Mouse (Mus musculus) urinary bladder, adult 2 months (tissue): ENCODE results near the gene Fgd3. TPM values are rescaled to one million over a fixed set of nuclear protein-coding genes. Genes with fewer than 3 reads are reported as not detected.

Source experiments
- DNase-seq: peaks from one replicate; pipeline ENCODE4 v3.0.0; 2022; ENCODE audit warnings: low spot score
- polyA plus RNA-seq: library from polyadenylated mRNA; depleted of rRNA; stranded (reverse); fragments of >200 nt; gene quantifications from 2 replicates; pipeline ENCODE4 v1.2.3, GENCODE M21; 2012; rRNA removed

Fgd3 gene
- polyA plus RNA-seq, 1 experiment = 7.2 TPM

- DNase-seq = peak; percentile 87
These were observed 104.4 kb downstream of the Fgd3 start, which contains the start of gene Card19 for GRCm38 (mm10) chr13:49215504-49216219. Gene Card19 (minus strand): TSS chr13:49216037.

GRCm38 (mm10) chr13:49215128-49215503 is 105.0 kb downstream of the Fgd3 start:
- no peak for DNase-seq

- DNase-seq = no peak
These were observed 105.7 kb downstream of the Fgd3 start for GRCm38 (mm10) chr13:49214454-49214853.

GRCm38 (mm10) chr13:49213531-49213932 is 106.6 kb downstream of the Fgd3 start:
- no peak for DNase-seq

- no peak for DNase-seq
These were observed 107.2 kb downstream of the Fgd3 start for GRCm38 (mm10) chr13:49212711-49213500.

Other genes with a start within 250 kb of the Fgd3 start
- 14.9 and 28.9 TPM in 2 replicates for gene Wnk2, start 172.3 kb downstream of the Fgd3 start, polyA plus RNA-seq
- 115 and 126 TPM in 2 replicates for gene Ninj1, start 132.8 kb downstream of the Fgd3 start, polyA plus RNA-seq
- 68.5 and 87.0 TPM in 2 replicates for gene Card19, start 104.3 kb downstream of the Fgd3 start, polyA plus RNA-seq
- 2.6 and 2.8 TPM in 2 replicates for gene Susd3, start 71.6 kb downstream of the Fgd3 start, polyA plus RNA-seq
- 41.8 and 47.8 TPM in 2 replicates for gene Bicd2, start 21.3 kb upstream of the Fgd3 start, polyA plus RNA-seq
- 10.0 and 12.4 TPM in 2 replicates for gene Ippk, start 100.9 kb upstream of the Fgd3 start, polyA plus RNA-seq
- gene Tes3-ps, start 173.0 kb upstream of the Fgd3 start, polyA plus RNA-seq = 0.14 and 0.25 TPM in 2 replicates
- 11.8 and 13.4 TPM in 2 replicates for gene Ecm2, start 184.5 kb upstream of the Fgd3 start, polyA plus RNA-seq
- 9.2 and 10.0 TPM in 2 replicates for gene Aspn, start 224.1 kb upstream of the Fgd3 start, polyA plus RNA-seq